Mouse (Mus musculus): ENCODE measurements around the gene Syt14.

- TF ChIP-seq POLR2A (IDR thresholded peaks at IDR 0.05; ENCODE audit: insufficient read depth, low read length), result no peak
- no peak for TF ChIP-seq CTCF (IDR thresholded peaks at IDR 0.05; ENCODE audit: low read depth, low read length)
Measured at GRCm38 (mm10) chr1:192880130-192880529, 155.4 kb downstream of the Syt14 start.
